Mouse (Mus musculus): Measurements from ENCODE around the gene Dnah6.

DNA sequence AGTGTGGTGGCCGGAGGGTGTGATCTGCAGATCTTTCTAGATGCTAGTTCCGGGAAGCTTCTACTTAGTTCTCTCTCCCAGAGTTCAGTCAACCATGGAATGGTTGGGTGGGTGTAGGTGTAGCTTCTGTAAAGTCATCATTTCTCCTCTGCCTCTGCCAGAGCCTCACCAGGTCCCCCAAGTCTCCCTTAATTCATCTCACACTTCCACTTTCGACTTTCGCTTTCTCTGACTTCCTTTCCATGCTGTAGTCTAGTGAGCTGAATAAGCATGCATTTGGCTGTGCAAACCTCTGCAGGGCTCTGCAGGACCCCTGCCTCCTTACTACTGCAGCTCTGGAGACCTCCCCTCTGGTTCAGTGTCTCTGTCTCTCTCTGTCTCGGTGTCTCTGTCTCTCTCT lies 231.2 kb downstream of the Dnah6 start:
- TF ChIP-seq CTCF (IDR thresholded peaks at IDR 0.05), result no peak
- no peak for TF ChIP-seq EP300 (IDR thresholded peaks at IDR 0.05)

Data from lung, postnatal 0 days (tissue).